Mouse (Mus musculus) erythroblast, adult 5-6 weeks (primary cell): ENCODE measurements around the gene Ehbp1. TPM values are rescaled to one million over a fixed set of nuclear protein-coding genes. Genes with fewer than 3 reads are reported as not detected.

Experiments used
- ATAC-seq: replicated peaks from 2 replicates; pipeline ENCODE4 v1.8.0; 2016; ENCODE audit warnings: moderate number of reproducible peaks, mild to moderate bottlenecking, moderate TSS enrichment, inconsistent platforms; ENCODE audit not compliant: poor library complexity, low FRiP score, severe bottlenecking
- total RNA-seq, 2 experiments: library from RNA; stranded (forward) in 1 of 2; stranded (reverse) in 1 of 2; fragments of 150-400 nt in 1 of 2; fragments of 200-764, 138-1000 nt in 1 of 2; gene quantifications; 2 replicates each; pipeline versions ENCODE4 v1.2.3 to v1.2.4; 2015 to 2017; ENCODE audit warnings: low replicate concordance in 2 of 2

The Ehbp1 gene
- total RNA-seq, 2 experiments from 2014 or later: 1.4 TPM; not detected in 1

GRCm38 (mm10) chr11:22203413-22203812 lies 138.7 kb downstream of the Ehbp1 start:
- no peak for ATAC-seq

- no peak for ATAC-seq
Measured at GRCm38 (mm10) chr11:22201125-22201524, 141.0 kb downstream of the Ehbp1 start.

GRCm38 (mm10) chr11:22199881-22200280 lies 142.2 kb downstream of the Ehbp1 start:
- no peak for ATAC-seq

GRCm38 (mm10) chr11:22198406-22198805 lies 143.7 kb downstream of the Ehbp1 start:
- no peak for ATAC-seq

GRCm38 (mm10) chr11:22197935-22198334 lies 144.2 kb downstream of the Ehbp1 start:
- no peak for ATAC-seq

GRCm38 (mm10) chr11:22196776-22197175 lies 145.3 kb downstream of the Ehbp1 start:
- ATAC-seq: no peak

- no peak for ATAC-seq
Measured at GRCm38 (mm10) chr11:22194607-22195006, 147.5 kb downstream of the Ehbp1 start.

- no peak for ATAC-seq
Measured at GRCm38 (mm10) chr11:22190576-22190975, 151.5 kb downstream of the Ehbp1 start.

GRCm38 (mm10) chr11:22189970-22190369 lies 152.1 kb downstream of the Ehbp1 start:
- ATAC-seq: no peak

- ATAC-seq: no peak
Measured at GRCm38 (mm10) chr11:22181530-22182501, 160.3 kb downstream of the Ehbp1 start.

- ATAC-seq: no peak
Measured at GRCm38 (mm10) chr11:22180146-22180545, 161.9 kb downstream of the Ehbp1 start.

GRCm38 (mm10) chr11:22178569-22178968 lies 163.5 kb downstream of the Ehbp1 start:
- peak; percentile 77 for ATAC-seq

- no peak for ATAC-seq
Measured at GRCm38 (mm10) chr11:22174311-22174710, 167.8 kb downstream of the Ehbp1 start.

GRCm38 (mm10) chr11:22170962-22171638 lies 171.0 kb downstream of the Ehbp1 start:
- ATAC-seq: peak; percentile 70; the same call in 1 of the 2 replicates

GRCm38 (mm10) chr11:22157882-22158281 lies 184.2 kb downstream of the Ehbp1 start:
- ATAC-seq: no peak

- no peak for ATAC-seq
Measured at GRCm38 (mm10) chr11:22156182-22156581, 185.9 kb downstream of the Ehbp1 start.

GRCm38 (mm10) chr11:22155366-22156095 lies 186.6 kb downstream of the Ehbp1 start:
- ATAC-seq: no peak

GRCm38 (mm10) chr11:22154501-22155294 lies 187.4 kb downstream of the Ehbp1 start:
- ATAC-seq: no peak

- no peak for ATAC-seq
Measured at GRCm38 (mm10) chr11:22140737-22141136, 201.4 kb downstream of the Ehbp1 start.
